Mouse (Mus musculus): Measurements from ENCODE around the gene 1700030K09Rik. TPM values are rescaled to one million over a fixed set of nuclear protein-coding genes. Genes with fewer than 3 reads are reported as not detected.

Gene 1700030K09Rik
- polyA plus RNA-seq, 2 experiments = 2.2 to 3.2 TPM

- DNase-seq (ENCODE audit: low read depth in 3 of 3, low spot score in 3 of 3) = no peak
- no peak overlapping the region for H3K9ac ChIP-seq (replicated peaks)
- 77% methylated on average over 4 of the region's 4 CpGs for WGBS (ENCODE audit: insufficient replicate concordance)
- no peak overlapping the region for H3K27ac ChIP-seq
- no peak overlapping the region for H3K4me3 ChIP-seq (ENCODE audit: insufficient read depth in 1 of 2, low read depth in 2 of 2, low read length in 2 of 2)
- TF ChIP-seq CTCF (IDR thresholded peaks at IDR 0.05; ENCODE audit: low read depth) = no peak
- no peak for TF ChIP-seq EP300 (IDR thresholded peaks at IDR 0.05; ENCODE audit: low read depth)
- ATAC-seq (ENCODE audit: insufficient read depth) = no peak
- no peaks in the 10 kb centered on the region for H3K9me3 ChIP-seq (ENCODE audit: control insufficient read depth, low read length)
- H3K4me2 ChIP-seq (ENCODE audit: low read depth) = no peak overlapping the region
- H3K27me3 ChIP-seq (ENCODE audit: control insufficient read depth, insufficient read depth, low read length) = no peaks in the 10 kb centered on the region
- H3K4me1 ChIP-seq (replicated peaks; ENCODE audit: control insufficient read depth in 2 of 2, insufficient read depth in 2 of 2, low read length in 1 of 2) = peaks cover 0 to 6% of the 10 kb centered on the region in 2 experiments; a peak in 2 of 4 replicates
- peaks cover 13% of the 10 kb centered on the region for H3K36me3 ChIP-seq (replicated peaks; ENCODE audit: control insufficient read depth, insufficient read depth, low read depth)
These were observed 11.6 kb downstream of the 1700030K09Rik start for GRCm38 (mm10) chr8:72455317-72455716.

- TF ChIP-seq CTCF (IDR thresholded peaks at IDR 0.05; ENCODE audit: low read depth) (no peak), EP300 (IDR thresholded peaks at IDR 0.05; ENCODE audit: low read depth) (no peak)
- Histone ChIP-seq H3K27ac (no peak overlapping the region), H3K27me3 (ENCODE audit: control insufficient read depth, insufficient read depth, low read length) (no peaks in the 10 kb centered on the region), H3K4me3 (ENCODE audit: insufficient read depth in 1 of 2, low read depth in 2 of 2, low read length in 2 of 2) (no peak overlapping the region), H3K9ac (replicated peaks) (no peak overlapping the region), H3K9me3 (ENCODE audit: control insufficient read depth, low read length) (no peaks in the 10 kb centered on the region), H3K4me1 (replicated peaks; ENCODE audit: control insufficient read depth in 2 of 2, insufficient read depth in 2 of 2, low read length in 1 of 2) (no peaks in the 10 kb centered on the region), H3K36me3 (replicated peaks; ENCODE audit: control insufficient read depth, insufficient read depth, low read depth) (peaks cover 37% of the 10 kb centered on the region), H3K4me2 (ENCODE audit: low read depth) (no peak overlapping the region)
- ATAC-seq (ENCODE audit: insufficient read depth) (no peak), DNase-seq (ENCODE audit: low read depth in 3 of 3, low spot score in 3 of 3) (no peak)
- 82% methylated on average over 3 of the region's 3 CpGs for WGBS (ENCODE audit: insufficient replicate concordance)
These were observed 14.1 kb downstream of the 1700030K09Rik start for GRCm38 (mm10) chr8:72457806-72458205.

GRCm38 (mm10) chr8:72458457-72458856 is 14.8 kb downstream of the 1700030K09Rik start:
- H3K4me1 ChIP-seq (replicated peaks; ENCODE audit: control insufficient read depth in 2 of 2, insufficient read depth in 2 of 2, low read length in 1 of 2) = no peaks in the 10 kb centered on the region
- no peak overlapping the region for H3K27ac ChIP-seq
- H3K4me2 ChIP-seq (ENCODE audit: low read depth) = no peak overlapping the region
- TF ChIP-seq EP300 (IDR thresholded peaks at IDR 0.05; ENCODE audit: low read depth) = no peak
- ATAC-seq (ENCODE audit: insufficient read depth) (no peak), DNase-seq (ENCODE audit: low read depth in 3 of 3, low spot score in 3 of 3) (no peak)
- whole genome bisulfite sequencing (ENCODE audit: insufficient replicate concordance) = 75% methylated on average over 6 of the region's 6 CpGs
- no peak overlapping the region for H3K9ac ChIP-seq (replicated peaks)
- no peak overlapping the region for H3K4me3 ChIP-seq (ENCODE audit: insufficient read depth in 1 of 2, low read depth in 2 of 2, low read length in 2 of 2)
- H3K9me3 ChIP-seq (ENCODE audit: control insufficient read depth, low read length) = no peaks in the 10 kb centered on the region
- H3K27me3 ChIP-seq (ENCODE audit: control insufficient read depth, insufficient read depth, low read length) = no peaks in the 10 kb centered on the region
- peaks cover 44% of the 10 kb centered on the region for H3K36me3 ChIP-seq (replicated peaks; ENCODE audit: control insufficient read depth, insufficient read depth, low read depth)

GRCm38 (mm10) chr8:72459881-72460533 is 16.3 kb downstream of the 1700030K09Rik start:
- ATAC-seq (ENCODE audit: insufficient read depth) = no peak
- TF ChIP-seq EP300 (IDR thresholded peaks at IDR 0.05; ENCODE audit: low read depth) = no peak
- no peak for TF ChIP-seq CTCF (IDR thresholded peaks at IDR 0.05; ENCODE audit: low read depth)

GRCm38 (mm10) chr8:72464211-72464610 is 20.5 kb downstream of the 1700030K09Rik start:
- Histone ChIP-seq H3K27me3 (ENCODE audit: control insufficient read depth, insufficient read depth, low read length) (no peaks in the 10 kb centered on the region), H3K36me3 (replicated peaks; ENCODE audit: control insufficient read depth, insufficient read depth, low read depth) (peaks cover 96% of the 10 kb centered on the region), H3K4me2 (ENCODE audit: low read depth) (no peak overlapping the region), H3K27ac (no peak overlapping the region), H3K9ac (replicated peaks) (no peak overlapping the region), H3K4me3 (ENCODE audit: insufficient read depth in 1 of 2, low read depth in 2 of 2, low read length in 2 of 2) (no peak overlapping the region), H3K9me3 (ENCODE audit: control insufficient read depth, low read length) (no peaks in the 10 kb centered on the region), H3K4me1 (replicated peaks; ENCODE audit: control insufficient read depth in 2 of 2, insufficient read depth in 2 of 2, low read length in 1 of 2) (no peaks in the 10 kb centered on the region)
- TF ChIP-seq EP300 (IDR thresholded peaks at IDR 0.05; ENCODE audit: low read depth) (no peak), CTCF (IDR thresholded peaks at IDR 0.05; ENCODE audit: low read depth) (no peak)
- no peak for DNase-seq (ENCODE audit: low read depth in 3 of 3, low spot score in 3 of 3)
- ATAC-seq (ENCODE audit: insufficient read depth) = no peak
- WGBS (ENCODE audit: insufficient replicate concordance) = 88% methylated on average over 10 of the region's 10 CpGs

More at GRCm38 (mm10) chr8:72459881-72460533, 16.3 kb downstream of the 1700030K09Rik start:
- Histone ChIP-seq H3K4me3 (ENCODE audit: insufficient read depth in 1 of 2, low read depth in 2 of 2, low read length in 2 of 2) (no peak overlapping the region), H3K4me2 (ENCODE audit: low read depth) (no peak overlapping the region), H3K4me1 (replicated peaks; ENCODE audit: control insufficient read depth in 2 of 2, insufficient read depth in 2 of 2, low read length in 1 of 2) (no peaks in the 10 kb centered on the region), H3K36me3 (replicated peaks; ENCODE audit: control insufficient read depth, insufficient read depth, low read depth) (peaks cover 58% of the 10 kb centered on the region), H3K27ac (no peak overlapping the region), H3K27me3 (ENCODE audit: control insufficient read depth, insufficient read depth, low read length) (no peaks in the 10 kb centered on the region), H3K9me3 (ENCODE audit: control insufficient read depth, low read length) (no peaks in the 10 kb centered on the region), H3K9ac (replicated peaks) (no peak overlapping the region)
- 79% methylated on average over 4 of the region's 4 CpGs for WGBS (ENCODE audit: insufficient replicate concordance)
- no peak for DNase-seq (ENCODE audit: low read depth in 3 of 3, low spot score in 3 of 3)
